Mouse (Mus musculus) urinary bladder, adult 18-20 months (tissue): ENCODE results near the gene Eefsec.
A peak's percentile ranks its signal among the peaks of the same experiment; 100 is the strongest.

Source experiments
- DNase-seq, 2 experiments: peaks; one replicate each; pipeline ENCODE4 v3.0.0; 2022; ENCODE audit warnings: low spot score in 2 of 2, mixed read lengths in 2 of 2

The Eefsec gene

DNA sequence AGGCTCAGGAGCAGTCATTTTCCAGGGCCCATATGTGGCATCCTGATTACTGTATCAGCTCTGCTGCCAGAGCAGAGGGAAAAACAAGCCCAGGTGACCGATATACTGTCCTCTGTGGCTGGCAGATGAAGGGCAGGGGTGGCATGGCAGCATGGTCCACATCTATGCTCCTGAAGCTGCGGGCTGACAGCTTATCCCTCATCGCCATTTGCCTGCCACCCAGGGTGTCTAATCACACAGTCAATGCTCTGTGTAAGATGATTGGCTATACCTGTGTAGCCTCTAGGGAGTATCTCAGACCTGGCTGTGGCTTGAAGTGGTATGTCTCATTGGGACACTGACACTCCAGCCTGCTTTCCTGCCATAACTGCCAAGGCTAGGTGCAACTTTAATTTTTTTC, 180.3 kb downstream of the Eefsec start:
- no peak for DNase-seq

DNA sequence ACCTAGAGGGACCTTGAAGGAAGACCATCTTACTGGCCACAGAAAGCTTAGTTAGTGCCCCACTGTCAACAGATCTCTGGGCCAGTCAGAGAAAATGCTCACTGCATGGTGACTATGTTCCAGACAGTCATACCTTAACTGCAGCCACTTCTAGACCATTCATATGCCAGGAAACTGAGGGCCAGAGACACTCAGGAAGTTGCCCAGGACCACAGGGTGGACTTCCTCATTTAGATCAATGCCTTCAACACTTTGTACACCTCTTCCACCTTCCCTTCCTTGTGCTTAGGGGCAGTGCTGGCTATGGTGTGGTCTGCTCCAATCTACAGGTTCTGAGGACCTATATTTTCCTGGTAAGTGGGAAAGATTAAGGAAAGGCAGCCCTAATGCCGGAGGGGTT, 181.0 kb downstream of the Eefsec start:
- DNase-seq: no peak

DNA sequence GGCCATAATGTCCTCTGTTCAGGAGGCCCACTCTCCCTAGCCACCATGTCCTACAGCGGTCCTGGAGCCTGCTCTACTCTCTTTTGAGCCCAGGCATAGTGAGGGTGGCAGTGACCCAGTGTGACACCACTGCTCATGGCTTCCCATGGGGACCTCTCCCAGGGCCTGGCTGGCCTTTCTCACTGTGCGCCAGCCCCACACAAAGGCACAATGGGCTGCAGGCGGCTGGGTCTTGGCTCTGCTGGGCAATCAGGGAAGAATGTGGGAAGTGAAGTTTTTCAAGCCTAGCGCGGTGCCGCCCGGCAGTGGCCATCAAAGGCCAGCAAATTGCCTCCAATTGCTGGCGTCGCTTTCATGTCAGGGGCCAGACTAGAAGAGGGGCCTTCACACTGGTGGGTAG, 184.2 kb downstream of the Eefsec start:
- no peak for DNase-seq

DNA sequence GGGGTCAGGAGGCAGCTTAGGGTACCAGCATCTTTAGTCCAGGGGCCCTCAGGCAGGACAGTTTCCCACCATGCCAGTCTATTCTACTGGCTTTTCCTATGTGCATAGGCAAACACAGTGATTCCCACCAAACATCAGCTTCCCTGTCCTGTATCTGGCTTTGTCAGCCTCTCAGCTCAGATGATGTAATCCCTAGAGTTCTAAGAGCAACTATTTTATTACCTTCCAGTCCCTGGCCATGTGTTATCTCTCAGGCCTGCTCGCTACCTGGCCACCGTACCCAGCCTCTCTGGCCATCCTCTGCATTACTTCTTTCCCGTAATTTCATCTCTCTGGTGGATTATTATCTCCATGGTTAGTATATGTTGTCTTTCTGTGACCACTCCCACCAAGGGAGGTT, 185.7 kb downstream of the Eefsec start:
- no peak for DNase-seq

DNA sequence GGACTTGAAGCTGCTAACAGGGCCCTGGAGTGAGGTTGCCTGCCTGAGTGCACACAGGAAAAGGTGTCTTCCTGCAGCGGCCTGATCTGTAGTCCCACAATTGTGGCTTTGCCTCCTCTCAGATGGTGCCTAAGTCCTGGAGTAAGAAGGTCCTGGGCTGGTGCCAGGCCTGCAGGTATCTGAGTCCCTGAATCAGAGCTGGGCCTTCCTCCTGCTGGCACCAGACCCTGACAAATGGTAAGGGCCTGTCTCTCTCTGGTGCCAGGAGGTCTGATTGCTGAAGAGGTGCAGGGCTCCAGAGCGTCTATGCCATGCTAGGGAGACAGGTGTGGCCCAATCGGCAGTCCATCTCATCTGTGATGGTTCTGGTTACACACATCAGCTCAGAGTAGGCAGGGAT, 186.7 kb downstream of the Eefsec start:
- DNase-seq: no peak

DNA sequence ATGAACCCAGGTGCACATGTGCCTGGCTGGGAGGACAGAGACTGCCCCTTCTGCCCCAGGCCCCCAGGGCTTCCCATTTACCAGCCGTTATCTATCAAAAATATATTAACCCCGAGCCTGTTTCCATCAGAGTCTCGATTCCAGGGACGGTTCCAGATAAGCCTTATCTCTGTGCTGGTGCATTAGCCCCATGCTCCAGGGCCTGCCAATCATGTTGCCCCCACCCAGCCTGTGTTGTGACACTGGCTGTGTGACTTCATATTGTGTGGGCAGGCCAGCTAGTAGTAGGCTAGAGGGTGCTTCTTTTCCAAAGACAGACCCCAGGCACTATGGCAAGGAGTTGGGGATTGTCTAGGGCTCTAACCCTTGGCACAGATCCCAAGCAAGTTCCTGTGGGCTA, 190.9 kb downstream of the Eefsec start:
- DNase-seq: no peak

DNA sequence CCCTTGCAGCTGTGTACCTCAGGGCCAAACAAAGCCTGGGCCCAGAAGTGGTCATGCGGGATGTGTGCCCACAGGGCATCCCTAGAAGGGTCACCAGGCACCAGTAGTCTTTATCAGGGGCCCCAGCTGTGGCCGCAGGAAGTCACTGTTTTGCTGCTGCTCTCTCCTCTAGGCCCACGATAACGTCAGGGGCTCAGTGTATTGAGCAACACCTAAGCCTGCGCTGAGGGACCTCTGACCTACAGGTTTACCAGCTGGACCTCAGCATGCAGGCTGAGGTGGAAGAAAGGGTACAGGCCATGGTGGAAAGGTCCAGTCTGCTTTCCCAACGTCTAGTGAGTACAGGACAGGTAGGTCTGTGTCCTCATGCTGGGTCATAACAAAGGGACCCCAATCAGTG, 192.3 kb downstream of the Eefsec start:
- DNase-seq: no peak

DNA sequence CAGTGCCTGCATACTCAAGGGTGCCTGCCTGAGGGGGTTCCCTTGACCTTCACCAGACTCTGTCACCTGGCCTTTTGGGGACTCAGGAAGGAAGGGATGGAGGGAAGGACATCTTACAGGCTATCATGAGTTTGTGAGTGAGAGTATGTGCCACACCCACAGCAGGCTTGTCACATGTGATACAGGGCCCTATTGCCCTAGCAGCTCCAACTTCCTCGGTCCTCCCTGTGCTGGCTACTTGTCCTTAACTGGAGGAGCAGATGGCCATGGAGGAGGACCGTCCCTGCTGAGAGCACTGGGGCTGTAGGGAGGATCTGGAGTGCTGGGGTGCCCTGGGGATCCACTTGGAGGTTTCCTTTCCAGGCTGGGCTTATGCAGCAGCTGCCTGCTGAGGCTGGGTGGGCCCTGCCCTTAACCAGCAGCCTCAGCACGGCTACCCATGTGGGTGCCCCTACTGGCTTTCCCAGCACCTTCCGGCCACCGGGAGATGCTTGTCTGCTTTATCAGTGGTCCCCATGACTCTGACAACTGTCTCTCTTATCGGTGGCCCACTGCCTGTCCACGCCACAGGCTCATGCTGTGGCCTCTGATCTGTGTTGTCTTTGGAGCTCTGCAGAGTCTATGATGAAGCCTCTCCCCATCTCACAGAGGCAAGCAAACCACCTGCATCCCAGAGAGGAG, 194.4 kb downstream of the Eefsec start:
- DNase-seq: no peak

DNA sequence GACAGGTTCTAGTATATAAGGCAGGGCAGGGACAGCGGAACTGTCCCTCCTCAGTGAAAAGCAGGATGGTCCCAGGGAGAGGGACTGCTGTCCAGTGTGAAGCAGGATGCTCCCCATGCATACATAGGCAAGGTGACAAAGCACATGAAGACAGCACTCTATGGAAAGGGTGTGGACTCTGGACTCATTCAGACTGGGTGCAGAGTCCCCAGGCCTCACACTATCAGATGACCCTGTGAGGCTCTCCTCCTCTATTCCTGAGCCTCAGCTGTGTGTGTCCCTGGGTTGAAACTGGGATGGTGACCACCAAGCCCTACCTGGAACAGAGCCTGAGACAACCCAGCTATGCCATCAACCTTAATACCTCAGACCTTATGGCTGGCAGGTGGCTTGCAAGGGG, 194.9 kb downstream of the Eefsec start:
- no peak for DNase-seq

DNA sequence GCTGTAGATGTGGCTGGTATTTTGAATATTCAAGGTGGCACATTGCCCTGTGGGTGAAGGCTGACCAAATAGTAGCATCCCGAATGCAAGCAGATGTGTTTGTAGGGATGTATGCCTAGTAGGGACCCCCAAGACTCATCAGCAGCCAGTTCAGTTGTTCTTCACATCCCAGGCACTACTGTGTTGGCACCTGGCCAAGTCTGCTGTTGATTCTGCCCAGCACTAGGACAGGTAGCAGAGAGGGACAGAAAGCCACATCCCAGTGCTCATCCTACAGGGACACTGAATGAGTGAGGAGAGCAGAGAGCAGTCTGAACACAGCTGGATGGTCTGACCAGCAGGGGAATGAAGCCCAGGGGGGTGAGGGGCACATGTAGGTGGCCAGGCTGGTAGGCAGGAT, 197.1 kb downstream of the Eefsec start:
- no peak for DNase-seq

DNA sequence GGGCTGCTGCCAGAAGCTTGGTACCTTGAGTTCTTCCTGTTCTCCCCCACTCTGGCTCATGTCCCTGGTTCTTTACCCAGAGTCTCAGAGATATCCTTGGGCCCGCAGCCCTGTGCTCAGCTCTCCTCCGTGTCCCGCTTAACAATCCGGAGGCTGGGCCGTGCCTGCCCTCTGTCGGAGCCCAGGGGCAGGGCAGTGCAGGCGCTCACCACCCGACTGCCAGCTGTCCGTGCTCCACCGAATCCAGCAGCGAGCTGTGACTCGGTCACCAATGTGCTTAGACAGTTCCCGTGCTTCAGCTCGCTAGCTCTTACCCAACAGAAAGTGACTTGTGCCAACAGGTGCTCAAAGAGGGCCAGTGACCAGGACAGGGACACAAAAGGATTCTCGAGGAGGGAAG, 203.7 kb downstream of the Eefsec start:
- peak; percentile 63 to 68 for DNase-seq

DNA sequence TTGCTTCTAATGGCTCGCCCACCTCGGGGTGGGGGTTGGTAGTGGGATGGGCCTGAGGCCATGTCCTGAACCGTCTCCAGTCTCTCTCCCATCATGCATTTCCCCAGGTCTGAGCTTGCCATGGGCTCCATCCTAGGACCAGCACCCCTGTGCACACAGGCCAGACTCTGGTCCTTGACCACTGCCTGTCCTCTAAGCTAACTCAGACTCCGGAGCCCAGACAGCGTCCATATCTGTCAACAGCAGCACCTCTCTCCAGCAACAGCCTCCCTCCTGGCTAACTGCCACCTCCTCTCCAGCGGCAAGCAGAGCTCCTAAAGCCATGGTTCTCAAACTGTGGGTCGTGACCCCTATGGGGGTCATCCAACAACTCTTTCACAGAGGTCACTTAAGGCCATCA, 209.8 kb downstream of the Eefsec start:
- no peak for DNase-seq

DNA sequence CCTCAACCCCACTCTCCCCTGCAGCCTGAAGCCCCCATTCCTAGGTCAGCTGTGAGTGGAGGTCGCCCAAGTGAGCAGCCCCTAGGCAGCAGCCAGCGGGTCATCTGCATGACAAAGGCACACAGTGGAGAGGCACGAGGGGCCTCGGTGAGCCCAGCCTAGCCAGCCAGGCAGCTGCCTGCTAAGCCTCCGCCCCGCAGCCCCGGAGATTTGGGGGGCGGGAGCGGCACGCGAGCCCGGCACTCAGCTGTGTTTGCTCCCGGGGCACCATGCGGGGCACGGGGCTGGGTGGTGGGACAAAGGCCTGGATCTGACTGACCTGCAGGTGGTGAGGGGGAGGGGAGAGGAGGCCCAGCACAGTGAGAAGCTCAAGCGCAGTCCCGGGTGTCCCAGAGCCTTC, 210.4 kb downstream of the Eefsec start:
- DNase-seq: no peak

DNA sequence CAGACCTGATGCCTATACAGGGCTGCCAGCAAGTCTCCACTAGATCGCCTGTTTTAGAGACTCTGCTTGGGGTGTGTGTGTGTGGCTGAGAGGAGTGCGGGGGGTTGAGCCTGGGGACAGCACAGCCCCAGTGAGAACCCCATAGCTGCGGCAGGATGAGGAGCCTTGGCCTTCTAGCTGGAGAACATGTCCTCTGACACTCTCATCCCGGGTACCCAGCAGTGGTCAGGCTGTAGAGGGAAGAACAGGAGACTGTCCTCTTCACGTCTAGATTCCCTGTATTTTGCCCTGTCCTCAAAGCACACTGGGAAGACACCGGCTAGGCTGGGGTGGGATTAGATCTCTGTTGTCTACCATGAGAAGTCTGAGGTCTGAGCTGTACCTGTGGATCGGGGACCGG, 210.9 kb downstream of the Eefsec start:
- DNase-seq: no peak

DNA sequence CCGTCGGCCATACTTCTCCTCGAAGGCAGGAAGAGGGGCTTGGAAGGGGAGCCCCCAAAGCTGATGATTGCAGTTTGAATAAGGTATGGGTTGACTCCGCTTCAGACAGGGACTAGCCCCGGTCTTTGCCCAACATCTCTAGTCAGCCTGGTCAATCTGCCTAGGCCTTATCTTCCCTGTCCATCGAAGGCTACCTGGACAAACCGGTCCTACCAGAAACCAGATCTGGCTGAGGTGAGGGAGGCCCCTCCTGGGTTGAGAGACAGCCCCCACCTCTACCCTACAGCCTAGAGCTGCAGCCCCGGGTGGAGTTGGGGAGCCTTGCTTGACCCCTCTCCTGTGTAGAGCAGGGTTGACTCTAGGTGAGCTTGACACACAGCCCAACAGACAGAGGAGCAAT, 212.3 kb downstream of the Eefsec start:
- DNase-seq: peak; percentile 81 to 86

DNA sequence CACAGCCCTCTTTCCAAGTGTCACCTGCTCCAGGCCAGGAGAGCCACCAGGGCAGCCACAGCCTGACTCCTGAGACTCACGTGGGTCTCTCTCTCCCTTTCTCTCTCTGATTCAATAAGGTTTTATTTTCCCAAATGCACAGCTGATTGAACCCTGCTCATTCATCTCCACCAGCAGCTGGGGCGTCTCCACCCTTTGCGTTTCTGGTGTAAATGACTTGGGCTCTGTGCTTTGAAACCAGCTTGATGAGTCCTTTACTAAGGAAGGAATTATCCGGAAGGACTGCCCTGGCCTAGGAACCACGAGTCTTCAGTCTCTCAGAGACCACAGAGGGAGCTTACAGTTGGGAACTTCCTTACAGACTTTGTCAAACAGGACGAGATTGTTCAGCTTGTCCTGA, 214.1 kb downstream of the Eefsec start:
- DNase-seq: no peak

DNA sequence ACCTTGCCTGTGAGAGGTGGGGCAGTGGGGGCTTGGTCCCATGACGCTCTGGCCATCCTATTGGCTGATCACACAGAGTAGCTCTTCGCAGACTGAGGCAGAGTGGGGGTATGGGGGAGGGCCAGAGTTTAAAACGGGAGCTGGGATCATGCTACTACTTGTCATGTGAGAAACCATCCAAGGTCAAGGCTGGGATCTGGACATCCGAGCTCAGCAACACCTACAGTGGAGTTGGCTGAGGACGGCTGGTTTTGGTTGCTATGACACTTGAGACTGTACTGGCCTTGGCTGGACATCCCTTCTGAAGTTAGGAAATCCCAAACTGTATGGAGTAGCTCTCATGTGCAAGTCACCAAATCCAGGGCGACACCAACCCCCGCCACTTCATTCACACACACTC, 214.5 kb downstream of the Eefsec start:
- DNase-seq: no peak

DNA sequence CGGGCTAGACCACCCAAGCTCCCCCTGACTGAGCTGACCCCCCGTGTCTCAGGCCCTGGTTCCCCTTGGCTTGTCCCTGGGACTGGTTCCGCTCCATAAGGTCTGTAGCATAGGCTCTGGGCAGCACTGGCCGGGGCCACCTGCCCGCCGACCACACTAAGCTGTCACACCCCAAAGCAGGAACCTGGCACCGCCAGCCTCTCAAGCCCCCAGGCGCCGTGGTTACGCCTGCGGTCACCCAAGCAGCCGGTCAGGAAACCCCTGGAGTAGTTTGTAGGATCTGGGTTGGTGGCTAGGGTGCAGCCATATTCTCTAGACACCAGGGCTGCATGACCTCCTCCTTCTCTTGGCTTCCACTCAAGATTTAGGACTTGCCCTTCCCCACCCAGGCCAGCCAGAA, 217.1 kb downstream of the Eefsec start:
- no peak for DNase-seq

DNA sequence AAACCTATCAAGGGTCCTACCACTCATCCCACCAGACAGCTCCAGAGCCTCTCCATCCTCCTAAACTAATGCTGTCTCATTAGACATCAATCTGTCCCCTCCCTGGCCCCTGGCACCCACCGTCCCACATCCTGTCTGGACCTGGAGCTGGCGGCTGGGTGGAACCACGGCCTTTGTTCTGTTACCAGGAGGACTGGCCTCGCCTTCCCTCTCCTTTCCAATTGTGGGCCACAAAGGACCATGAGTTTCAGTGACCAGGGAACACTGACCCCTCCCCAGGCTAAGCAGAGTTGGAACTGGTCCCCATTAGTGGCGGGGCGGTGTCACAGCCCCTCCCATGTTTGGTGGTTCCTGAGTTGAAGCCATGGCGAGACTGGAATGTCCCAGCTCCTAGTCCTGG, 218.8 kb downstream of the Eefsec start:
- DNase-seq: no peak

DNA sequence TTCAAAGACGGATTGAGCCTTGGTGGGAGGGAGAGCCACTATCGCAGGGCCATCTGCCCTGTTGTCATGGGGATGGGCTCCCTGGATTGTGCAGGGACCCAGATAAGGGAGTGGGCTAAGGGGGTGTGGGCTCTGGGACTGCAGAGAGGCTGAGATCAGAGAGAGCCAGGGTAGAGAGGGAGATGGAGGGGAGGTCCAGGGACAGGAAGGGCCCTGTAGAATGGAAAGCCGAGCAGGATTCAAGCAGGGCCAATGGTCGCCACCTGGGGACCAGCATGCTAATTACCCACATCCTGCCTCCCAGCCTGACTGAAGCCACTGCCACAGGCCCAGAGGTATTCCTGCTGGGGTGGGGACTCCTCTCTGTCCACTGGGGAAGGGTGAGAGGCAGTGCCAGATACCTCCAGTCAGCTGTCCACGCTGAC, 219.8 kb downstream of the Eefsec start:
- no peak for DNase-seq

DNA sequence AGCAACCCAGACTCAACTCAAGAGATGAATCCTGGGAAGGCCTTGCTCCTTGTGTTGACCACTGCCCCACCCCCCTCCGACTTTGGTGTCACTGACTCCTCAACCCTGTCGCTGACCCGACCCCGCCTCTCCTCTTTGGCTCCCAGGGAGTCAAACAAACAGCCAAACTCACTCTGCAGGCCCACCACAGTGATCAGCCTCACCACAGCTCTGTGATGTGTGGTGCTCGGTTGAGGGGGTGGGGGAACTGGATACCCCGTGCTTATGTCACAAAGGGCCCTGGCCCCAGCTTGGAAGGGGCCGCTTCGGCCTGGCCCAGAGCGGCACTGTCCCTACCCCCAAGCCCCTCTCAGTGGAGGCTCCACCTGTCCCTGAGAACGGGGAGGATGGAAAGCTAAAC, 224.4 kb downstream of the Eefsec start, which contains the start of gene Dnajb8:
Dnajb8 (plus strand) TSS at position 301 of the 400 bp plus-strand sequence.
- DNase-seq: no peak

DNA sequence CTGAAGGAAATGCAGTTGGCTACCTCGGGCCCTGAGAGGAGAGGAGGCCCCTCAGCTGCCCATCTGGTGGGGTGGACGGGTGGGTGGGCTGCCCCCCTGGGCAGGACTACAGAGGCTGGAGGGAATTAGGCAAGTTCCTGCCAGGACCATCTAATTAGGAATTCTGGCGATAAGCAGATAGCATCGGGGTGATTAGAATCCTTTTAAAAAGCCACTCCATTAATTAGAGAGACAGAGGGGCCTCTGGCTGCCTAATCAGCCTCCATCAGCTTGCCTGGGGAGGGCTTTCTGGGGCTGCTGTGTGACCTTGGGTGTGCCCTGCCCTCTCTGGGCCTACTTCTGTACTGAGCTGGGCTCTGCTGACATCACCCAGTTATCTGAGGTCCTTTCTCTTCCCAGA, 227.2 kb downstream of the Eefsec start:
- no peak for DNase-seq

DNA sequence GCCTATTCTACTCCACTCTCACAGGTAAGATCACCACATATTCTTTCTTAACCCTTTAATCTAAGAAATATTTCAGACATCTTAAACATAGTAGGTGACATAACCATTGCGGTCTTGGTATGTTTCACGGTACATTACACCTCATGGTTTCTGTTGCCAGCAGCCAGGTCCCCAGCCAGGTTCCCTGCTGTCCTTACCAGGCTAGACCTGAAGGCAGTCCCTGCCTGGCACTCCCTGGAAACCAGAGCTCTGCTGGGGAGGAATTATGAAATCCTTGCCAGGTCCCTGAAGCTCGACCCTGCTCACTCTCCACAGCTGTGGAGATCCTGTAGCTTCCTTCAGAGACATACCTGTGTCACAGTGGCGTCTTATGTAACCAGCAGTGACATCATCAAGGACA, 230.1 kb downstream of the Eefsec start:
- no peak for DNase-seq

DNA sequence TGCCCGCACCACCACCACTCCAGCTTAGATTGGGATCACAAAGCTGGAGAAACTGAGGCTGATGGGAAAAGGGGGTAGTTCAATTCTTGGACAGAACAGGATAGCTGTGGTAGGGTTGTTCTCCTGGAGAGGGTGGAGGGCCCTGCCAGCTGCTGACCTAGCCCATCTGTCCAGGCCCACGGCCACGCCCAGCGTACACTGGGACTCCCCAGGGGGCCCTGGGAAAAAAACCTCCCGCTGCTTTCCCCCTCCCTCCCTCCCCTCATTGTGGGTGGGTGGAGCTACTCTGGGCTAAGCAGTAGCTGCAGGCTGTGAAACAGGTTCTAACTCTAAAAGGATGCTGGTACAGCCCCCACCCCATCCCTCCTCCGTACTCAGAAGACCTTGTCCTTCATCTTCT, 230.5 kb downstream of the Eefsec start:
- DNase-seq: no peak
